Mouse (Mus musculus): ENCODE measurements at regions not wholly inside any gene's neighbourhood (a gene's known extent, or its start where the extent isn't known, plus 50 kb on each side); places are given as distances from the start of the nearest gene placed in this dataset.

GRCm38 (mm10) chr13:97562241-97562640, 198.2 kb downstream of the Gm10260 start:
- in situ Hi-C loops (cut with MboI, MseI): no loop called here

DNA sequence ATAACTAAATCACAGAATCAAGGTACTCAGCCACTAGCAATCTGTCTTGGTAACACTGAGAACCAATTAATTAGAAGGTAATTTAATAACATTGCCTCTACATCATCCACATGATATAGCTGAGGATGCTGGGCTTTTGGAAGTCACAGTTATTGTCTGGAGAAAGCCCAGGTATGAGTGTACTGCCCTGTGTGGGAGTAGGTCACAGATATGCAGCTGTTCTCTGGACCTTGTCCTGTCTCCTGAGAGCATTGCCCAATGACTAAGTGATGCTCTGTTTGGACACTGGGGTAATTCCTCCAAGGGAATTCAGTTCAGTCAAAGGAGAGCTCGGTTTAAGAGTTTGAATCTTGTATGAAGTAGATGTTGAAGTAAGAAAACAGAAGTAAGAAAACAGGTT, 199.6 kb downstream of the Gm10260 start:
- in situ Hi-C loops (cut with MboI, MseI): no loop called here

- in situ Hi-C loops (cut with MboI, MseI): no loop called here
These were observed 200.6 kb downstream of the Gm10260 start for GRCm38 (mm10) chr13:97559611-97560385.

DNA sequence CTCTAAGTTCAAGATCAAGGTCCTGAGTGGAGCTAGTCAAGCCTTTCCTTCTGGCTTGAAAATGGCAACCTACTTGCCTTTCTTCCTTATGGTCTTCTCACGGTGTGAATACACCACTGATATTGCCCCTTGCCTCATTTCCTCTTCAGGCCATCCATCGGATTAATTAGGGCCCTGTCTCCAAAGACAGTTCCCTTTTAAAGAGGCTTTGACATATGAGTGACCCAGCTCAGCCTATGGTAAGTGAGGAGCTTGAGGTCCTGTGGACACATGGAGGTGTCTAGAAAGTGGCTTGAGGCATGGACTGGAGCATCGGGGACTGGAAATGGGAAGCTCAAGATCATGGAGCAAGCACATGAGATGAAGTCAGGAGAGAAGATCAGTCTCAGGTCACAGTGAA, 201.5 kb downstream of the Gm10260 start:
- in situ Hi-C loops (cut with MboI, MseI): no loop called here

- in situ Hi-C loops (cut with MboI, MseI): no loop called here
These were observed 205.1 kb downstream of the Gm10260 start for GRCm38 (mm10) chr13:97555312-97555711.

DNA sequence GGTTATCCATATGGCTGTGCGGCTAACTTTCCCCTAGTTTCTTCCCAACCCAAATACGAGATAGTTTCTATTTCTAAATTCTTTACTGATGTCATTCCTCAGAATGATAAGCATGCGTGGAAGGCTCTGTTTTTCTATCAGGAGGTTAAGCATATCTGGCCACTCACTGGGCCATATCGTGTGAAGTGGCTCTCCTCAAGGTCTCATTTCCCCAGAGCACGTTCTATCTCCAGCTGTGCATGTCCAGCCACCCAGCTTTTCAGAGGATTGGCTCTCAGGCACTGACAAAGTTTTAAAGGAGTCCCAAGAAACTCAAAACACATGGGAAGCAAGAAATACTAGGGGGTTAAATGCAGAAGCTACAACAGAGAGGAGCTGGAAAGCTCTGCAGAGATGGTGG, 205.8 kb downstream of the Gm10260 start:
- in situ Hi-C loops (cut with MboI, MseI): no loop called here

GRCm38 (mm10) chr13:97552236-97552635, 208.2 kb downstream of the Gm10260 start:
- in situ Hi-C loops (cut with MboI, MseI): no loop called here

DNA sequence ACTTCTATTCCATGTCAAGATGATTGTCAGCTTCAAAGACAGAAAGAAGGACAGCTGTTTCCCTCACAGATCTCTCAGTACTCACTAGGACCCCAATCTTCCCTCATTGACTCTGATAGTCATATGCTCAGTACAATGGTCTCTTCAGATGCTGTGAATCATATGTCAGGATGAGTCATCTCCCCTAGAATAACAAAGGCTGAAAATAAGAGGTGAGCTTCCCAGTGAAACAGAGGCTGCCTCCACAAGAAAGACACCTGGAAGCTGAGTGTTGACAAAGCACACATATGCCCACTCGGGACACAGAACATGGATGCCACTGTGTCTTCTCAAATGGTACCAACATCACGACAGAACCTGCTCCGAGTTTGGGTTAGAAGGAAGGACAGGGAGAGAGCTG, 209.6 kb downstream of the Gm10260 start:
- in situ Hi-C loops (cut with MboI, MseI): no loop called here

DNA sequence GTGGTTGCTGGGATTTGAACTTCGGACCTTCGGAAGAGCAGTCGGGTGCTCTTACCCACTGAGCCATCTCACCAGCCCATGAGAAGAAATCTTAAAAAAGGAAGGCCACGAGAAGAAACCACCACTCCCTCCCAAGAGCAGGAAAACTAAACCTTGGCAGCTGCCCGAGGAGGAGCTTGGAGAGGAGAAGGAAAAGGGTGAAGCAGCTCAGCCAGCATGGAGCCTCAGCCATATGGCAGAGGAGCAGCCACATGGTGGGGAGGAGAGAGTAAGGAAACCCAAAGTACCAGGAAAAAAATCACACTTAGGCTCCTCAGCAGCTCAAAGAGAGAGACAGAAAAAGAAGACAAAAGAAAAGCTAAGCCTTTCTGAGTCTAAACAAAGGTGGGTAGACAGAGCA, 210.3 kb downstream of the Gm10260 start:
- in situ Hi-C loops (cut with MboI, MseI): no loop called here

GRCm38 (mm10) chr13:97549384-97549783, 211.0 kb downstream of the Gm10260 start:
- in situ Hi-C loops (cut with MboI, MseI): no loop called here

DNA sequence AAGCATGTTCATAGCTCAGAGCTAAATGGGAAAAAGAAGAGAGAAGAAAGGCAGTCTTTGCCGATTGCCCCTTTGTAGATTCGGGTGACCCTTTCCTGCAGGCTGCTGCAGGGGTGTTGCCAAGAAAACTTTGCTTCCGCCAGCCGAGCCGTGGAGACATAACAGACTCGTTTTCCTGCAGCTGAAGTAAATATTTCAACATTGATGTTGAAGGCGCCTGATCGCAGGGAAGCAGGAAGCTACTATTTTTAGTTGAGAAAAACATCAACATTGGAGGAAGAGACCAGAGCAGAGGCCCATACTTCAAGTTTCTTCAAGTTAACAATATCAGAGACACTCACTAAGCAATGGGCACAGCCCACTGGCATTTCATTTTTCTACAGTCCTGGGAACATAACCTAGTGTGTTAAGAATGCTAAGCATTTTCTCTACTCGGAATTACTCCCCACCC, 211.9 kb downstream of the Gm10260 start:
- in situ Hi-C loops (cut with MboI, MseI): no loop called here

GRCm38 (mm10) chr13:97546936-97547335, 213.5 kb downstream of the Gm10260 start:
- in situ Hi-C loops (cut with MboI, MseI): no loop called here

DNA sequence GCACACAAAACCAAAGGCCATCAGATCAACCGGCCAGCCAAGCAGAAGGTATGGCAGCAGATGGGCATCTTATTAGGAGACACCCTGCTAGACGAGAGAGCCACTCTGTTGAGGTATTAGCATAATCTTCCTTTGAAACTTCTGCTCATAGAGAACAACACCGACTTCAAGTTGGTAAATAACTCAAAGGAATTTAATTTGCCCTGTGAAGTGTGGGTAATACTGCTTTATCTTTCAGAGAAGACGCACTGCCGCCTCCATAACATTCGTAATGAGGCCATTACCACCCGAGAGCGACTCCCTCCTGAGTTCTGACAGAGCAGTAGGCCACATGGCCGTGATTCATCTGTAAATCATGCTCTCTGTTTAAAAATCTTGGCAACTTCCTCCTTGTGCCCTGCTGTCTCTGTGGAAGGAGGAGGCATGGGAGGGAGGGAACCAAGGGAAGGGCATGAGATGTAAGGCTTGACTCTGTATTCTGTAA, 214.4 kb downstream of the Gm10260 start:
- in situ Hi-C loops (cut with MboI, MseI): no loop called here

DNA sequence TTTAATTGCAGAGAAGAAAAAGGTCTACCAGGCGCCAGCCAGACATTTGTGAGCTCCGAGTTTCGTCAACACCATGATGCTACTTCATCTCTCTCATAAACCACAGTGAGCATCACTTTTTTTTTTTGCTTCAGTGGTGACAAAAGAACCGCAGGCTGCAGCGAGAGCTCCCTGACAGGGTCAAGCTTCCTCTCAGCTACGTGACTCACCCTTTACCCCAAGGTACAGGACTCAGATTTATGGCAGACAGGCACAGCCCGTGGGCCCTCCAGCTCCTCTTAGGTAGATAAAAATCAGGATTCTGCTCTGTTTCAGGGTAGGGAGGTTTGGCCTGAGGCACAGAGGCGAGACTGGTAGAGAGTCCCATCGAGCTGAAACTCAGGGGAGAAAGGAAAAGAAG, 220.7 kb downstream of the Gm10260 start:
- in situ Hi-C loops (cut with MboI, MseI): no loop called here

GRCm38 (mm10) chr13:97538441-97538840, 222.0 kb downstream of the Gm10260 start:
- in situ Hi-C loops (cut with MboI, MseI): no loop called here

GRCm38 (mm10) chr13:97537686-97538085, 222.7 kb downstream of the Gm10260 start:
- in situ Hi-C loops (cut with MboI, MseI): no loop called here

DNA sequence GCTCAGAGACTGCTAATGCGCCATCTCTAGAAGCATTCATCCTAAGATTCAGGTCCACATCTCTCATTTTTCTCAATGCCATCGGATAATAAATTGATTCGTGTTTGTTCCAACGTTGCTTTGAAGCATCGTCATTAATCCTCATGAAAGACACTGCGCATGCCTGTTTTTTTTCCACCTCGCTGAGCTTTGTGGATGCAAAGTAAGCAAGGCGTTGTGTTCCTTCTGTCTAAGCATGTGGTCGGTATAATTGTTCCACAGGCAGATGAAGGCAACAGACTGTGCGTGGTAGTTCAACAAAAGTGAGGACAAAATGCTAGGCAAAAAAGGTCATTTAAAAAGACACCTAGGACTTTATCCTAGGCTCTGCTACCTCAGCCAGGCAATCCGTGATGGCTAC, 223.2 kb downstream of the Gm10260 start:
- in situ Hi-C loops (cut with MboI, MseI): no loop called here

- in situ Hi-C loops (cut with MboI, MseI): no loop called here
These were observed 226.4 kb downstream of the Gm10260 start for GRCm38 (mm10) chr13:97533896-97534666.

DNA sequence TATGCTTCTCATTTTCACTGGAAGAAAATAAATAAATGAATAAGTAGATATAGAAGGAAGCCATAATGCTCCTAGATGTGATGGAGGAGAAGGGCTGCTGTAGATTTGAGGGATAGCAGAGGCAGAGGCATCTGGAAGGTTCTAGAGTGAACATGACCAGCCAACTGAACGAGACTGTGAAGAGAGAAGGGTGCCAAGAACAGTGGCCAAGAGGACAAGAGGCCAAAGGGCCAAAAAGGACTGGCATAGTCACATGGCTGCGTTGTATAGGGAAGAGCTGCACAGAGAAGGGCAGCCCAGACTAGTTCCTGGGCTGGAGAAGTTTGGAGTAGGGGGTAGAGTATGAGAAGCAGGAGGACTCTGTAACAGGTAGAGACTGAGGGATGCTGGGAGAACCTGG, 229.3 kb downstream of the Gm10260 start:
- in situ Hi-C loops (cut with MboI, MseI): no loop called here

DNA sequence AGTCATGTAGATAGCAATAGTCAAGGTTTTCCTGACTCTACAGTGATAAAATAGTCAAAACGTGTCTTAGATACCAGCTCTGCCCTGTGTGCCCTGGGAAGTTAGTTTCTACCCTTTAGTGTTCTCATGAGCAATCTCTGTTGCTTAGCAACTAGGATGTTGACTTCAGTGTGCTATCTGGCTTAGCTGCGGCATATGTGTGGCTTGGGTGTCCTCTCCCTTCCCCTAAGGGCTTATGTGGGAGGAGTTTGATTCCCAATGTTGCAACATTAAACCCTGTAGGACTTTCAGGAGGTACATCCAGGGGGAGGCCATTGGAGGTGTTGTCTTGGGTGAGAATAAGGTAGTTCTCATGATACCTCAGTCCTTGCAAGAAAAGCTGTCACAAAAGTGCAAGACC, 229.9 kb downstream of the Gm10260 start:
- in situ Hi-C loops (cut with MboI, MseI): no loop called here

GRCm38 (mm10) chr13:97527958-97528357, 232.5 kb downstream of the Gm10260 start:
- in situ Hi-C loops (cut with MboI, MseI): no loop called here

DNA sequence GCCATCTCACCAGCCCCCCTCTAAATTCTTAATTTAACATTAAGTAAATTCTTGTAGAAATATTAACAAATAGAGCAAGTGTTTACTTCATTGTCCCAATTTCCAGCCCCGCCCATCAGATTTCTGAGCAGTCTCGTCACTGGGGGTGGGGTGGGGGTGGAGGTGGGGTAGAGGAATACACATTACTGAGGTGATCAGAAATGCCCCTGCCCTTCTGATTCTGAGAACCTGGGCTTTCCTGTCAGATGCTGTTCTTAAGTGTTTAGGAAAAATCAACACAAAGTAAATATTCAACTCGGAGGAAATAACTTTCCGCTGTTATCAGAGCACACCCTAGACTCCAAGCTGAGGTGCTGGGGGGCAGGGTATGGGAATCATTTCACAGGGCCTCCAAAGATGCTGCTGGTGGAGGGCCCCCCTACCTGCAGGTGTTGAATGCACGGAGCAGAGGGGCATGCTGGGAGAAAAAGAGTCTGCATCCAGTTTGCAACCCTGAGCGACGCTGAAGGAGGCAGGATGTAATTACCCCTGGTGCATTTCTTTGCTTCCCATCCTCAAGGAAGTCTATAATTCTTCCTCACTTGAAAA, 235.5 kb downstream of the Gm10260 start:
- in situ Hi-C loops (cut with MboI, MseI): no loop called here
